Mouse (Mus musculus): ENCODE measurements around the gene Lmx1b.

Lmx1b gene

DNA sequence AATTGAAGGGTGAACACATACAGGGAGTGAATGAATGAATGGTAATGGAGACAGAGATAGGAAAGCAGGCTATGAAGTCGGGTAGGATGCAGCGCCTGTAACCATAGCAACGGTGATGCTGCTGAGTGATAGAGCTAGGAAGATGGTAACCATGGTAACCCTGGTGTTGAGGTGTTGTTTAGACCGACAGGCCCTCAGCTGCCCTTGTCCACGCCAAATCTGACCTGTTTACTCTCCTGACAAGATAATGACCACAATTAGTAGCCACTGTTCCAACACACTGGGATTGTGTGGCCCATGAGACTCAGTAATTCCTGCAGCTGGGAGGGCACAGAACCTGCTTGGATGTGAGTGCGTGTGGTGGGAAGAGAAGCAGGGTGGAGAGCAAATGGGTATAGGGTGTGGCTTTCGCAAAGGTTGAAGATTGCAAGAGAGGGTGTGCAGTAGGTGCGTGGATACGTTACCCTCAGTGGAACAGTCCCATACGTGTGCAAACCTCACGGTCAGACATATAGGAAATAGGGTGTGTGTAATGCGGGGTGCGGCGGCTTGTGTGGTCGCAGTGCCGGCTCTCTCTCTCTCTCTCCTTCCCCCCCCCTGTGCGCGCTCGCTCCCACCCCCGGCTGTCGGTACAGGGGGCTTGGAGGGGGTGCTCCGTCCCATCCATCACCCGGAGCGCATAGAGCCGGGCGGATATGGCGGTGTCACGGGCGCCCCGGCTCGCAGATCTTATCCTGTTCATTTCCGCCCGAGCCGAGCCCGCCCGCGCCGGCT lies 96.7 kb downstream of the Lmx1b start:
- WGBS, result 2% methylated on average over 38 of the region's 38 CpGs

DNA sequence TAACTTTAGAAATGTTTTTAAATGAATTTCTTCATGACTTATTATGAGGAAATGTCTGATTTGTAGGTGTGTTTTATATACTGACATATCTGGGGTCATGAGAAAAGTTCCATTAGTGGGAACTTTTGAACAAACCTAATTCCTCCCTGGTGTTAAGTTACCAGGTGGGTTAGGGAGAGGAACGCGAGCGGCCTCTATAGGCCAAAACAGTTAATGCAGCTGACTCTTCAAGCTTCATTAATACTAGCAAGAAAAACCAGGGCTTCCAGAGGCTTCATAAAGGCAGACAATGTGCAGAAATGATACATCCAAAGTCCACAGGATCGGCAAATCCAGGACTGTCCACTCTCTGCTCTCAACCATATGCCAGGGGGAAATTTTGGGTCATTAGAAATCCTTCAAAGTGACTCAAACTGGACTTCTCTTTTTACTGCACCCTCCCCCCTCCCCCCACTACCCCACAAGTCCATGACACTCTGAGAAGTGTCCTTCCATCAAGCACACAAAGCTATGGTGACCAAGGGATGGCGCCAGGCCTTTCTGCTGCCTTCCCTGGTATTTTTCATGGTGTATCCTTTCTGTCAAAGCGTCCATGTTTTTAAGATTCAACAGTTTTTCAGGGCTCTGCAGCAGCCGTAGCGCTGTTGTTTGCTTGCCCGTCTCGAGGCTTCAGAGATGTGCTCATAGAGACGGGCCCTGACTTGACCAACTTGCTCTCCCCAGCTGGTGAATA lies 97.4 kb downstream of the Lmx1b start:
- 2% methylated on average over 11 of the region's 11 CpGs for WGBS

DNA sequence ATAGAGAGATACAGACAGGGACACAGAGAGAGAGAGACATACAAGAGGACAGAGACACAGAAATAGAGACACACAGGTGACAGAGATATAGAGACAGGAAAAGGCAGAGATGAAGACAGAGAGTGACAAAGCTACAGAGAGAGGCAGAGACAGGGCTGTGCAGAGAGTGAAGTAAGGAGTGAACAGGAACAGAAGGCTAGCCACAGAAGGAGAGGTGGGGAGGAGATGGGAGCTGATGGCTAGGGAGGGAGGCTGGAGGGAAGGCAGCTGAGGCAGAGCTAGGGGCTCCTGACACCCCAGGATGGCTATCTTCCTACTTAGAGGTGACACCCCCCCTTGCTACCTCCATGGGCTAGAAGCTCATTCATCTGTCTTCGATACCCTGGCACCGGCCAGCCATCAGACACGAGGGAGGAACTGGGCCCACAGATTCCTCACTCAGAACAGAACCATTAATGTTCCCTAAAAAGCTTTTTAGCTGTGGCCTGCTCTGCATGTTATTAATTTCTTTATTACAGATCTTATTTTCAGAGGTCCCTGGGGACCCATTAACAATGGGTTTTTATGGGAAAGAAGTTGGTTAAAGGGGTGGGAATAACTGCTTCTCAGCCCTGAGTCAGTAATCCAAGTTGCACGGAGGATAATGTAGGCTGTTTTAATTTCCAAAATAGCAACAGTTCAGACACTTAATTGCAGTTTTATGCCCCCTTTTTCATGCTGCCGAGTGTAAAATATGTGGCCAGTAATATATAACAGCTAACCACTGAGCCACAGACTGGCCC lies 114.8 kb downstream of the Lmx1b start:
- 69% methylated on average over 5 of the region's 5 CpGs for WGBS

- 85% methylated on average over 19 of the region's 19 CpGs for WGBS
Measured at GRCm38 (mm10) chr2:33515856-33516255, 124.5 kb downstream of the Lmx1b start.

DNA sequence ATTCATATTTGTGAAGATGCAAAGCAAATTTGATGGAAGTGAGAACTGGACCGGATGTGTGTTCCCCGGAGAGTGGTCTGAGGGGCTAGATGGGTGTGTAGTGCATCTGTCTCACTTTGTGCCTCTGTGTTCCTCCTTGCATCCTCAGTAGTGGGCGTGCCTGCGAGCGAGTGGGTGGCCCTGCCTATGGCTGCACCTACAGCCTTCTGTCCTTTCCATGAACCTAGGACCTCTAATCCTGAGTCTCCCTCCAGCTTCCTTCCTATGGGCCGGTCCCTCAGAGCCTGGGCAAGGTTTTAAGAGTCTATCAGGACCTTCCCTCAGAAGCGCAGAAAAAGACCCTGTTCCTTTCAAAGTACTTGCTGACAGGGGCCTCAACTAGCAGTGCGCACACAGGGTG lies 124.9 kb downstream of the Lmx1b start:
- WGBS, result 94% methylated on average over 8 of the region's 8 CpGs
